Mouse (Mus musculus) forebrain, embryonic 14.5 days (tissue): ENCODE data around the gene Adam8. TPM values are rescaled to one million over a fixed set of nuclear protein-coding genes. Genes with fewer than 3 reads are reported as not detected.

Experiments
- ATAC-seq: fragments of 200-750 bp; cut with Nextera tagmentation; 2 replicates; pipeline ENCODE4 v1.8.0; 2017; ENCODE audit warnings: mild to moderate bottlenecking, moderate library complexity
- DNase-seq: peaks from one replicate; pipeline ENCODE4 v3.0.0-alpha.2; 2015; ENCODE audit warnings: low spot score
- H3K27ac ChIP-seq: fragments of 300-500 bp; sonication (generic); 2 replicates; pipeline ENCODE4 v1.5.1; 2014; ENCODE audit warnings: low read depth, mild to moderate bottlenecking, control low read depth, low read length, moderate library complexity
- H3K27me3 ChIP-seq: fragments of 300-500 bp; sonication (generic); replicated peaks from 2 replicates; pipeline ENCODE4 v1.6.1; 2014; ENCODE audit warnings: low read length, control low read depth, mixed read lengths; ENCODE audit not compliant: control insufficient read depth, insufficient read depth
- H3K36me3 ChIP-seq: fragments of 300-500 bp; sonication (generic); 2 replicates; pipeline ENCODE4 v1.6.1; 2014; ENCODE audit warnings: low read length, control low read depth; ENCODE audit not compliant: control insufficient read depth, insufficient read depth
- H3K4me1 ChIP-seq: fragments of 300-500 bp; sonication (generic); 2 replicates; pipeline ENCODE4 v1.6.1; 2014; ENCODE audit warnings: antibody characterized with exemption, low read length, control low read depth; ENCODE audit not compliant: control insufficient read depth, insufficient read depth
- H3K4me2 ChIP-seq: fragments of 300-500 bp; sonication (generic); 2 replicates; pipeline ENCODE4 v1.6.1; 2014; ENCODE audit warnings: mild to moderate bottlenecking, control low read depth, low read length
- H3K4me3 ChIP-seq: fragments of 300-500 bp; sonication (generic); 2 replicates; pipeline ENCODE4 v1.5.1; 2014; ENCODE audit warnings: low read depth, low read length, control low read depth
- H3K9ac ChIP-seq: fragments of 300-500 bp; sonication (generic); 2 replicates; pipeline ENCODE4 v1.6.1; 2014; ENCODE audit warnings: mild to moderate bottlenecking, low read length, control low read depth, moderate library complexity
- H3K9me3 ChIP-seq: fragments of 300-500 bp; sonication (generic); replicated peaks from 2 replicates; pipeline ENCODE4 v1.6.1; 2016; ENCODE audit warnings: low read length, control low read depth, mixed read lengths; ENCODE audit not compliant: control insufficient read depth
- WGBS: fragments of 180-500 bp; shearing (Covaris S2); extraction: QIAGEN DNeasy Blood & Tissue Kit; methylation state at CpG from one replicate; pipeline ENCODE4 v1.1.7; 2014; 5-methylcytosine and 5-hydroxymethylcytosine counted together
- polyA plus RNA-seq: library from polyadenylated mRNA; unstranded; fragments of >200 nt; fragmentation: Nextera tagmentation; extraction: Ambion mirVana; gene quantifications from 2 replicates; pipeline ENCODE4 v1.2.1, GENCODE M21; 2014

Gene Adam8
- polyA plus RNA-seq, 1 experiment from 2014 or later, result 1.3 TPM

DNA sequence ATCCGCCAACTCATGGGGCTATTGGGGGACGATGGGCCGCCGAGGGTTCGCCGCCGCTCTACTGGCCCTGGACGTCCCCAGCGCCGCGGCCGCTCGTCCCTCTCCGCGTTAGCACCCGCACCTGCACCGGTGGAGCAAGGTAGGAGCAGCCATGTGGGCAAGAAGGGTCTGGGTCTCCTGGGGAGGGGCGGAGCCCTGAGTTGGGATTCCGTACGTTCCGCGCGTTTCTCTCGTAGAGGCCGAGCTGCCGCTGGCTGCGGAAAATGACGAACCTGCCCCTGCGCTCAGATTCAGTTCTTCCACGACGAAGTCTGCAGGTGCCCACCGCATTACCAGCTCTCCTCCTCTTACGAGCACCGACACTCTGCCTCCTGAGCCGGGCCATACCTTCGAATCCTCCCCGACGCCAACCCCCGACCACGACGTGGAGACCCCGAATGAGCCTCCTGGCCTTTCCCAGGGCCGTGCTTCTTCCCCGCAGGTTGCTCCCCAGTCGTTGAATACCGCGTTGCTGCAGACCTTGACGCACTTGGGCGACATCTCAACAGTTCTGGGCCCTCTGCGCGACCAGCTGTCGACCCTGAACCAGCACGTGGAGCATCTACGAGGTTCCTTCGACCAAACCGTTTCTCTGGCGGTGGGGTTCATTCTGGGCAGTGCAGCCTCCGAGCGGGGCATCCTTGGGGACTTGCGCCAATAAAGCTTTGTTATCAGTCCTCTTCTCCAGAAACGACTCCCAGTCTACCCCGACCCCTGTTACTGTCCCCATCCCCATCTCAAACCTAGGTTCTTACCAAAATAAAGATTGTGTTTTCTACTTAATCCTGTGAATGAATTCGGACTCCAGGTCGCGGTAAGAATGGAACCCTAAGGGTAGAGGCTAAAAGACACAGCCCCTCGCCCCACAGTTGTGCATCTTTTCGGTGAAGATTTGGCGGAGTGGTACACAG is 47.8 kb downstream of the Adam8 start:
- Histone ChIP-seq H3K4me1 (no peaks in the 10 kb centered on the region), H3K36me3 (no peaks in the 10 kb centered on the region), H3K27me3 (peaks cover 70% of the 10 kb centered on the region), H3K9ac (no peak overlapping the region), H3K9me3 (no peaks in the 10 kb centered on the region), H3K4me2 (peak overlapping the region; percentile 51), H3K4me3 (peak overlapping the region; percentile 29), H3K27ac (no peak overlapping the region)
- WGBS, result 3% methylated on average over 68 of the region's 68 CpGs
- no peak for DNase-seq
- no peak for ATAC-seq

- H3K9ac ChIP-seq, result 0 out of 2 replicates have a peak within 1 kb of the TSS, but pooled peaks have one; percentile 13
- WGBS, result under 1% methylated on average over 59 of the region's 59 CpGs
- ATAC-seq (peak; percentile 70; the same call in 1 of the 2 replicates), DNase-seq (no peak)
- peak within 1 kb of the TSS; percentile 29 for H3K4me3 ChIP-seq
- peak within 1 kb of the TSS; percentile 51 for H3K4me2 ChIP-seq
- no peak within 1 kb of the TSS for H3K27ac ChIP-seq
- H3K27me3 ChIP-seq, result peaks cover 62% of the 10 kb centered on the region
- no peaks in the 10 kb centered on the region for H3K36me3 ChIP-seq
- no peaks in the 10 kb centered on the region for H3K9me3 ChIP-seq
- no peaks in the 10 kb centered on the region for H3K4me1 ChIP-seq
These were observed 48.6 kb downstream of the Adam8 start, which contains the start of gene Utf1 for GRCm38 (mm10) chr7:139943674-139944281. TSS of gene Utf1 (plus strand) at chr7:139943789.

DNA sequence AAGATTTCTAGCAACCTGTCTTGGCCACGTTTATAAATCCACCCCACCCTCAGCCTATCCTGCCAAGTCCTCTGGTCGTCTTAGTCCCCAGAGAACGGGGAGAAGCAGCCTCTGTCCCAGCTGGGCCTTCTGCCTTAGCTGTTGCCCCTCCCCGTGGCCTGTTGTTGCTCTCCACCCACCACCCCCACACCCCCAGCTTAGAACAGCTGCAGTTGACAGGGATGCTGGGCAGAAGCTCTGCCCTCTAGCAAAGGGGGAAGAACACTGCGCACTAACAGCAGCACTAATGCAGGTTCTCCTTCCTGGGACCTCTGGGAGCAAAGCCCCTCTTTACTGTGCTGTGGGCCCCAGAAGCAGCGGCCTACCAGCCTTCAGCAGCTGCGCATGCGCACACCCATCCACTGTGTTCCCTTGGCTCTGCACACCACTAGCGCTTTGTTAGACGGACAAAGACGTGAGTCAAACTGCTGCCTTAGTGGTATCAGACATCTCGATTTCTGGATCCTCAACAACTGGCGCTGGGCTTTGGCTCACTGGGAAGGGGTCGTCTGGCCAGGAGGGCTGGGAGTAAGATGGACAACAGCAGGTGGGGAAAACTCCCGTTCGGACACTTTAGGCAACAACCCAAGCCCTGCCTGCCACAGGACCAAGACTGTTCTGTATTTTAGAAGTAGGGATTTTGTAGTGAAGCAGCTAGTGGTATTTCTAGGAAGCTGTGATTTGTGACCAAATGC is 51.7 kb downstream of the Adam8 start:
- ATAC-seq, result no peak
- Histone ChIP-seq H3K27me3 (peaks cover 43% of the 10 kb centered on the region), H3K4me2 (no peak overlapping the region), H3K9ac (no peak overlapping the region), H3K4me1 (no peaks in the 10 kb centered on the region), H3K27ac (no peak overlapping the region), H3K36me3 (no peaks in the 10 kb centered on the region), H3K4me3 (no peak overlapping the region), H3K9me3 (no peaks in the 10 kb centered on the region)
- 59% methylated on average over 16 of the region's 16 CpGs for WGBS
- no peak for DNase-seq

DNA sequence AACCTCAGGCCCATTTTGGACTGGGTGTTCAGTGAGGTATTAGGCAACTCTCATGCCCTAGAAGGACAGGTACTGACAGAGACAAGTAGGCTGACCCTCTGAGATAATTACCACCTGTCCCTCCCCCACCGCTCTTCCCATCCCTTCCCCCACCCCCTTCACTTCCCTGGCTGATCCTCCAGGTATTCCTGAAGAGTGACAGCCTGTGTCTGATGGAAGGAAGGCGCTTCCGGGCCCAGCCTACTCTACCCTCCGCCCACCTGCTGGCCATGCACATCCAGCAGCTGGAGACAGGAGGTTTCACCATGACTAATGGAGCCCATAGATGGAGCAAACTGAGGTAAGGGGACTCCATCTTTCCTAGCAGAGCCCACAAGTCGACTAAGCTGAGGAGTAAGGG is 54.6 kb downstream of the Adam8 start:
- ATAC-seq, result no peak
- DNase-seq, result no peak
- 74% methylated on average over 5 of the region's 5 CpGs for WGBS

GRCm38 (mm10) chr7:139937138-139937537 is 55.2 kb downstream of the Adam8 start:
- no peak overlapping the region for H3K4me2 ChIP-seq
- H3K4me1 ChIP-seq, result no peaks in the 10 kb centered on the region
- H3K36me3 ChIP-seq, result no peaks in the 10 kb centered on the region
- no peaks in the 10 kb centered on the region for H3K9me3 ChIP-seq
- ATAC-seq (no peak), DNase-seq (no peak)
- H3K27me3 ChIP-seq, result peaks cover 8% of the 10 kb centered on the region
- H3K27ac ChIP-seq, result no peak overlapping the region
- 78% methylated on average over 3 of the region's 3 CpGs for WGBS
- no peak overlapping the region for H3K4me3 ChIP-seq
- no peak overlapping the region for H3K9ac ChIP-seq

More for the DNA sequence above, 54.6 kb downstream of the Adam8 start:
- Histone ChIP-seq H3K4me3 (no peak overlapping the region), H3K36me3 (no peaks in the 10 kb centered on the region), H3K27me3 (peaks cover 15% of the 10 kb centered on the region), H3K9me3 (no peaks in the 10 kb centered on the region), H3K9ac (no peak overlapping the region), H3K4me1 (no peaks in the 10 kb centered on the region), H3K4me2 (no peak overlapping the region), H3K27ac (no peak overlapping the region)

GRCm38 (mm10) chr7:139936705-139937104 is 55.7 kb downstream of the Adam8 start:
- Histone ChIP-seq H3K36me3 (no peaks in the 10 kb centered on the region), H3K4me3 (no peak overlapping the region), H3K4me1 (no peaks in the 10 kb centered on the region), H3K9me3 (no peaks in the 10 kb centered on the region), H3K27ac (no peak overlapping the region), H3K4me2 (no peak overlapping the region), H3K9ac (no peak overlapping the region), H3K27me3 (peaks cover 4% of the 10 kb centered on the region)
- WGBS, result 92% methylated on average over 10 of the region's 10 CpGs
- ATAC-seq (no peak), DNase-seq (no peak)

DNA sequence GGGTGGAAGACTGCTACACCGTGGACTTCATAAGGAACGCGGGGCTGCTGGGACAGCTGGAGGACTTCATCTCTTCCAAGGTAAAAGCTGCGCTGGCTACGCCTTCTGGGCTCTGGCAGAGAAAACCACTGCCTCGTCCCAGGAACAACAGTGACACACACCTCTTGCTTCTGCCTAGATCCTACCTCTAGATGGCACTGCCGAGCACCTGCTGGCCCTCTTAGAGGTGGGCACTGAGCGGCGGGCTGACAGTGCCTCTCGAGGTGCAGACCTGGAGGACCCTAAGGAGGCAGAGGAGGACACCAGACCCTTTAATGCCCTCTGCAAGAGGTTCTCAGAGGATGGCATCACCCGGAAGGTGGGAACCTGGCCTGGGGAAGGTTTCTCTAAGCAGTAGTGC is 61.6 kb downstream of the Adam8 start:
- peak; percentile 55; the same call in 1 of the 2 replicates for ATAC-seq
- Histone ChIP-seq H3K4me3 (no peak overlapping the region), H3K9me3 (no peaks in the 10 kb centered on the region), H3K27me3 (no peaks in the 10 kb centered on the region), H3K4me2 (no peak overlapping the region), H3K36me3 (no peaks in the 10 kb centered on the region), H3K27ac (no peak overlapping the region), H3K9ac (no peak overlapping the region), H3K4me1 (no peaks in the 10 kb centered on the region)
- DNase-seq, result peak; percentile 62
- 11% methylated on average over 11 of the region's 11 CpGs for WGBS
